Mouse (Mus musculus): ENCODE measurements around the gene Cacna1h. TPM values are rescaled to one million over a fixed set of nuclear protein-coding genes. Genes with fewer than 3 reads are reported as not detected.

The Cacna1h gene
- total RNA-seq, 4 experiments from 2014 or later = 44.2 to 56.5 (median 50.2) TPM

DNA sequence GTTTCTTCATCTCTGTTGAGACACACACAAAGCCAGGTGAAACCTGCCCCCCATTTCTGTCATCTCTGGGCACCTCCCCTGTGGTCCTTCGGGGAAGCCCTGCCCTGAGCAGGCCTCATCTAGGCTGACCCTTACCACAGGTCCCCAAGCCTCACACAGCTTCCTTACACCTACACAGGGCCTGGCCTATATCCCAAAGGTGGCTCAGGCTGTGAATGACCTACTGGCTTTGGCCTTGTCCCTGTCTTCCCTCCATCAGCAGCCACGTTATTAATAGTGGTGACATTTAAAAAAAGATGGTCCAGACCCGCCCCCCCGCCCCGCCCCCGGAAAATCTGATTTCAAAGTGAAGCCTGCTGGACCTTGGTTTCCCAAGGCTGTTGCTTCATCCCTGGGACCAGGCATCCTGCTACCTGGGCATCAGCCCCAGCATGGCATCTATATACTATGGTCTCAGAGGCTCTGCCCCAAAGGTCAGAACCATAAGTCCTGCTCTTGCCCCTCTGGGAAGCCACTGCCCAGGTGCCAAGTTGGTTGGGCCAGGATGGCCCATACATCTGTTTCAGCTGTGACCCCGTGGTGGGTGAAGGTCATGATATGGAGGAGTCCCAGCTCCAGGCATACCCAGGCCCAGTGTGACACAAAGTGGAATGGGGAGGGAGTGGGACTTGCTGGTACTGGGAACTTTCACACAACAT is 25.1 kb downstream of the Cacna1h start:
- no peak for DNase-seq (ENCODE audit: low spot score in 2 of 2)

GRCm38 (mm10) chr17:25407352-25407751 is 26.2 kb downstream of the Cacna1h start:
- no peak for DNase-seq (ENCODE audit: low spot score in 2 of 2)

DNA sequence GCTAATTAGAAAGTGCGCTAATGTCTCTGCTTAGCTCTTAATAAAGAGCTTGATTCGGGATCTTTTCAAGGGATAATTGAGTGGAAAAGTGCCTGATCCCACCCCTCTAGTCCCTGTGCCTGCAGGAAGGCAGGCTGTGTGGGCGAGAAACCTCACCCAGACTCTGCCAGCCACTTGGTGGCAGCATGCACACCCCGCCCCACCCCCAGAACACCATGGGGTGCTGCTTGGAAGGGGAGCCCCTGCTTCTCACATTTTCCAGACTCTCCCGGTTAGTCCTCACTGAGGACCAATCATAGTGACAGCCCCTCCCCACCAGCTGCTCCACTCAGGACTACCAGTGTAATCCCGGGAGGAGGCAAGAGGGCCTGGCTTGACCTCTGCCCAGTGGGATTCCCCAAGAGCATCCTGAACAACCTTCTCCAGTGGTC is 27.6 kb downstream of the Cacna1h start:
- peak in 1 of 2 experiments; percentile 50 for DNase-seq (ENCODE audit: low spot score in 2 of 2)

GRCm38 (mm10) chr17:25405224-25405895 is 28.2 kb downstream of the Cacna1h start:
- no peak for DNase-seq (ENCODE audit: low spot score in 2 of 2)

- no peak for DNase-seq (ENCODE audit: low spot score in 2 of 2)
These were observed 29.4 kb downstream of the Cacna1h start for GRCm38 (mm10) chr17:25404190-25404589.

- no peak for DNase-seq (ENCODE audit: low spot score in 2 of 2)
These were observed 31.4 kb downstream of the Cacna1h start for GRCm38 (mm10) chr17:25402224-25402623.

- no peak for DNase-seq (ENCODE audit: low spot score in 2 of 2)
These were observed 32.1 kb downstream of the Cacna1h start for GRCm38 (mm10) chr17:25401491-25401890.

DNA sequence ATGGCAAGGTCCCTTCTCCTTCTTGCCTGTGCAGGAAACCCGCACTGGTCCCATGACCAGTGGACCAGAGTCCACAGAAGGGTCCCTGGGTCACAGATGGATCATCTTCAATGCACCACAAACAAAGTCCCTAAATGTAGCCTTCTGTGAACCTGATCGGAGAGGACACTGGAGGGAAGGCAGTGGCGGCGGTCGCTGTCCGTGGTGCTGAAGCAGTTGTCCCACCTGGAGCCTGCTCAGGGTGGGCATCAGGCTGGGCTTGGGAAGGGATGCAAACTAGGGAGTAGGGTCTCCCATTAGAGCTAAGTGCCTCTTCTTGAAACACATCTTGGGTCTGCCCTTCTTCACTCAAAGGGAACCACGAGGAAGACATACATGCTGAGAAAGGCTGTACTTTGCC is 33.1 kb downstream of the Cacna1h start:
- no peak for DNase-seq (ENCODE audit: low spot score in 2 of 2)

GRCm38 (mm10) chr17:25398520-25398838 is 35.1 kb downstream of the Cacna1h start:
- DNase-seq (ENCODE audit: low spot score in 2 of 2) = no peak

DNA sequence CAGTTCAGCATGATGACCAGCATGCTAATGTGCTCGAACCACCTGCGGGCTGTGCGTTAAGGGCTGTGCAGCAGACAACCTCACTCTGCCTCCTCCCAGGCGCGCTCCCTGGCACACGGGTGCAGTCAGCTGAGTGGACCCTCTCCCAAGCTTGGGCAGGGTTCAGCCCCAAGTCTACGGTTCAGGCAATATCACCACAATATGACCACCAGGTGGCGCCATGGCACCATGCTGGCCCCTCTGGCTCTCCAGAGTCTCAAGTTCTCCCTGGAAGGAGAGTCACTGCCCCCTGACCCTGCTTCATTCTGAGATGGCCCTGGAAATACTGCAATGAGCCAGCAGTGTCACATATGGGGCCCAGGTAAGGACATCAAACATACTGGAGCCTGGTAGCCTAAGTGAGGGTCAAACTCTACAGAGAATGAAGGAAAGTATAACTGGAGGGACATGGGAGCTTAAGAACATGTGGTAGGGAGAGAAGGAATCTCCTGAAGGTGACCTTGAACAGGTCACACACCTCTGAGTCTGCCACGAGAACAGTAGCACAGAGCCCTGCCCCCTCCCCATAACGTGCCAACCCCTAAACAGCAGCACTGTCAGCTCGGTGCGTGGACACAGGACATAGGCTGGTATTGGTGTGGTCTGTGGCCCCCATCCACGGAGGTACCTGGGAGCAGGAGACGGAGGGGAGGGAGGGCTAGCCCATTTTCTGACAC is 35.6 kb downstream of the Cacna1h start:
- DNase-seq (ENCODE audit: low spot score in 2 of 2) = peak; percentile 36 to 73

GRCm38 (mm10) chr17:25394526-25394925 is 39.1 kb downstream of the Cacna1h start:
- no peak for DNase-seq (ENCODE audit: low spot score in 2 of 2)

- DNase-seq (ENCODE audit: low spot score in 2 of 2) = no peak
These were observed 59.6 kb downstream of the Cacna1h start for GRCm38 (mm10) chr17:25374011-25374410.

- DNase-seq (ENCODE audit: low spot score in 2 of 2) = no peak
These were observed 61.1 kb downstream of the Cacna1h start for GRCm38 (mm10) chr17:25372491-25372890.

GRCm38 (mm10) chr17:25368973-25369372 is 64.6 kb downstream of the Cacna1h start, which contains the start of gene Tpsg1:
Tpsg1 (plus strand) TSS chr17:25369273.
- DNase-seq (ENCODE audit: low spot score in 2 of 2) = no peak

DNA sequence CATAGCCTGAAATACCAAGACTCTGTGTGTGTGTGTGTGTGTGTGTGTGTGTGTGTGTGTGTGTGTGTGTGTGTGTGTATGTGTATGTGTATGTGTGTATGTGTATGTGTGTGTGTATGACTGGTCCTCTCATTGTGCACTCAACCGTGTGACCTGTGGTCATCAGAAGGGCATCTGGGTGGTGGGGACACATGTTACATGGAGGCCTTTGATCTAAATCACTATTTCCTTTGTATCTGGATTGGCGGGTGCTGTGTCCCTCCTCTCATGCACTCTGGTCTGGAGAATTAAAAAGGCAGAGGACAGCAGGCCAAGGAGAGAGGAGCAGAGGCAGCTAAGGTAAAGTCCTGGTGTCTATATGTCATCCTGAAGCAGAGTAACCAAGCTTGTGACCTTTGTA is 67.6 kb downstream of the Cacna1h start, which contains the start of gene Tpsb2:
TSS of gene Tpsb2 (plus strand) at position 301 of the 400 bp plus-strand sequence.
- DNase-seq (ENCODE audit: low spot score in 2 of 2) = no peak

DNA sequence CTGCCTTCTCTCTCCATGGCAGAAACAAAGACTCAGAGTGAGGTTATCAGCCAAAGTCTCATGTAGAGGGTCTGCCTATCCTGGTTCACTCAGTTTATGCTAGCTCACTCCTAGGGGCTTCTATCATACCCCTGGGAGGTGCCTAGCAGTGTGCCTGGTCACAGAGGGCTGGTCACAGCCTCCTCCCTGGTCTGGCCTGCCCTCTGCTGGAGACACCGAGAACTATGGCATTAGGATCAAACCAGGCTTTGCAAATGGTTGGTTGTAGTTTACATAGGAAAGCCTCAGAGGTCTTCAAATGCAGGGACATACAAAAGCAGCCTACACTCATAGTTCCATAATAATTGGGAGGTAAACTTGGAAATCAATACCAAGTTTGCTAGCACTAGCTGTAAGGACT is 69.9 kb downstream of the Cacna1h start:
- DNase-seq (ENCODE audit: low spot score in 2 of 2) = peak in 1 of 2 experiments; percentile 19

DNA sequence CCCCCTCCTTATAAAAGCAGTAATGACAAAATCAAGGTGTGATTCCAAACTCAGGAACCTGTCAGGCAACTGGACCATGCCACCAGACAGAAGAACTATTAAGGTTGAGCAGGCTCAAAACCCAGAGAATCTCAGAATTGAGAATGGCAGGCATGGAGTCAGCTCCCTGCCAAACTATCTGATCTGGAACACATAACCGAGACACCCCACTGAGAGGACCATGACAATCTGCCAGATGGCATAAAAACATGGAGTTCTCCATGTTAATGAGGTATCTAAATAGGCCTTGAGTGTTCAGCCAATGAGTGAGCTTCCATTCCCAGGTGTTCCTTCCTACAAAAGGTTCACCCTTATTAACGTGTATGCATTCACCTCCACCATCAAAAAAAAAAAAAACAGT is 72.3 kb downstream of the Cacna1h start:
- no peak for DNase-seq (ENCODE audit: low spot score in 2 of 2)

DNA sequence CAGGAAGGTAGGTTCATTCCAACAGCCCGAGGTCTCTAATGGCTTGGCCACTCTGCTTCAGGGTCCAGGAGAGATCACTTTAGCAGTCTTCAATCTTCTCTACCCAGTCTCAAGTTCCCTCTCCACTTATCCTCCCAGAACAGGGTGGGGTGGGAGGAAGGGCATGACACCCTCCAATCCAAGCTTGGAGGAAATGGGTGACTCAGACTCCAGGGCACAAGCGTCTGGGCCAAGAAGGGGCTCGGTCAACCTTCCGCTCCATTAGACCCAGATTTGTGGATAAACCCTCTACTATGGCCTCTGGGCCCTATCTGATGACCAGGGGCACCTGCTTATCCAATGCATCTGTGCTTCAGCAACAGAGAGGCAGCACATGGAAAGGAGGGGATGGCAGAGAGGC is 88.1 kb downstream of the Cacna1h start, which contains the start of gene Tpsab1:
TSS of gene Tpsab1 (minus strand) at position 101 of the 400 bp plus-strand sequence.
- no peak for DNase-seq (ENCODE audit: low spot score in 2 of 2)

- DNase-seq (ENCODE audit: low spot score in 2 of 2) = no peak
These were observed 92.1 kb downstream of the Cacna1h start for GRCm38 (mm10) chr17:25341490-25341889.

GRCm38 (mm10) chr17:25340003-25340402 is 93.6 kb downstream of the Cacna1h start:
- no peak for DNase-seq (ENCODE audit: low spot score in 2 of 2)

DNA sequence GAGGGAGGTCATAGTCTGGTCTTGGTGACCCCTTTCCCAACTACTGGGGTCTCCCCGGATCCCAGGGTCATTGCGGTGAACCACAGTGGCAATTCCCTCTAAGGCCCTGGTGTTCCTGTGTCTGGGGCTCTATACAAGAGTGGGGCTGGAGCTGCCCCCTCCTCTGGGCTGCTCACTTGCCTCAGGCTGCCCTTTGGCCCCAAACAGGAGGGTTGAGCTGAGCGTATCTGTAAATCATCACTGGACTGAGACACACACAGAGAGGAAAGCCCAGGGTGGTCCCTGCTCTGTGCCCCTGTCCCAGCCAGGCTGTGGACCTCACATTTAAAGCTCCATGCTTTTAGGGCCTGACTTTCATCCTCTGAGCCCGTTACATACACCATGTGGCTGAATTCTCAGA is 95.4 kb downstream of the Cacna1h start:
- no peak for DNase-seq (ENCODE audit: low spot score in 2 of 2)

- DNase-seq (ENCODE audit: low spot score in 2 of 2) = peak in 1 of 2 experiments; percentile 64
These were observed 99.6 kb downstream of the Cacna1h start for GRCm38 (mm10) chr17:25333943-25334342.

All from left cerebral cortex, adult 8-10 months (tissue).